Mouse (Mus musculus) megakaryocyte progenitor cell, adult 5-6 weeks (primary cell): ENCODE results near the gene Tmem189. TPM values are rescaled to one million over a fixed set of nuclear protein-coding genes. Genes with fewer than 3 reads are reported as not detected.
A peak's percentile ranks its signal among the peaks of the same experiment; 100 is the strongest.
"Not testable (repeated sequence)": the region's sequence is repeated elsewhere in the genome, so short reads cannot be mapped to it uniquely, and the experiment has no call there.

Source experiments
- ATAC-seq: replicated peaks from 2 replicates; pipeline ENCODE4 v1.8.0; 2016; ENCODE audit warnings: mild to moderate bottlenecking, moderate TSS enrichment, inconsistent platforms; ENCODE audit not compliant: poor library complexity
- total RNA-seq, 2 experiments: library from RNA; stranded (forward) in 1 of 2; stranded (reverse) in 1 of 2; fragments of 157-497, 149-512 nt in 1 of 2; fragments of 200-1000 nt in 1 of 2; gene quantifications; 2 replicates each; pipeline versions ENCODE4 v1.2.3 to v1.2.4; 2015 to 2017

Tmem189 gene
- total RNA-seq, 2 experiments from 2014 or later = 18.0 to 20.0 TPM

- peak; percentile 77 for ATAC-seq
These were observed 60.8 kb downstream of the Tmem189 start for GRCm38 (mm10) chr2:167628872-167629271.

- no peak for ATAC-seq
These were observed 62.6 kb downstream of the Tmem189 start for GRCm38 (mm10) chr2:167627019-167627418.

- no peak for ATAC-seq
These were observed 64.0 kb downstream of the Tmem189 start for GRCm38 (mm10) chr2:167625670-167626069.

- ATAC-seq = no peak
These were observed 65.1 kb downstream of the Tmem189 start for GRCm38 (mm10) chr2:167624368-167625075.

- ATAC-seq = no peak
These were observed 66.7 kb downstream of the Tmem189 start for GRCm38 (mm10) chr2:167622965-167623364.

- ATAC-seq = no peak
These were observed 67.3 kb downstream of the Tmem189 start for GRCm38 (mm10) chr2:167622352-167622751.

- ATAC-seq = no peak
These were observed 68.2 kb downstream of the Tmem189 start for GRCm38 (mm10) chr2:167621255-167622087.

GRCm38 (mm10) chr2:167617472-167617871, 72.2 kb downstream of the Tmem189 start:
- ATAC-seq = no peak

- no peak for ATAC-seq
These were observed 72.6 kb downstream of the Tmem189 start for GRCm38 (mm10) chr2:167617034-167617433.

- ATAC-seq = not testable (repeated sequence)
These were observed 76.3 kb downstream of the Tmem189 start for GRCm38 (mm10) chr2:167613335-167613734.

GRCm38 (mm10) chr2:167612122-167612521, 77.5 kb downstream of the Tmem189 start:
- no peak for ATAC-seq

GRCm38 (mm10) chr2:167611287-167611686, 78.3 kb downstream of the Tmem189 start:
- ATAC-seq = peak; percentile 81

- ATAC-seq = no peak
These were observed 82.9 kb downstream of the Tmem189 start for GRCm38 (mm10) chr2:167606745-167607123.

- ATAC-seq = no peak
These were observed 83.5 kb downstream of the Tmem189 start for GRCm38 (mm10) chr2:167605817-167606744.

GRCm38 (mm10) chr2:167605178-167605794, 84.3 kb downstream of the Tmem189 start:
- peak; percentile 96 for ATAC-seq

- no peak for ATAC-seq
These were observed 86.6 kb downstream of the Tmem189 start for GRCm38 (mm10) chr2:167602978-167603377.

- no peak for ATAC-seq
These were observed 87.3 kb downstream of the Tmem189 start for GRCm38 (mm10) chr2:167602364-167602763.

GRCm38 (mm10) chr2:167600481-167600995, 89.1 kb downstream of the Tmem189 start:
- ATAC-seq = no peak

GRCm38 (mm10) chr2:167599917-167600316, 89.7 kb downstream of the Tmem189 start:
- no peak for ATAC-seq

GRCm38 (mm10) chr2:167599195-167599594, 90.4 kb downstream of the Tmem189 start:
- ATAC-seq = no peak
